Mouse (Mus musculus) spleen, adult 2 months (tissue): ENCODE measurements around the gene Mrc2. TPM values are rescaled to one million over a fixed set of nuclear protein-coding genes. Genes with fewer than 3 reads are reported as not detected.

Experiments used
- DNase-seq, 2 experiments: peaks; one replicate each; pipeline versions ENCODE4 v3.0.0 to v3.0.0-alpha.2; 2012 to 2021; ENCODE audit warnings: low spot score in 2 of 2, low read depth in 1 of 2
- H3K27ac ChIP-seq: fragments of 200-500 bp; 2 replicates; pipeline ENCODE4 v1.5.1; 2012; ENCODE audit warnings: low read length, inconsistent platforms; ENCODE audit not compliant: insufficient read depth
- H3K27me3 ChIP-seq: fragments of 200-500 bp; 2 replicates; pipeline ENCODE4 v1.6.1; 2012; ENCODE audit warnings: mild to moderate bottlenecking, moderate library complexity, low read length, inconsistent platforms; ENCODE audit not compliant: control insufficient read depth, insufficient read depth
- H3K36me3 ChIP-seq: fragments of 200-500 bp; 2 replicates; pipeline ENCODE4 v1.6.1; 2012; ENCODE audit warnings: mild to moderate bottlenecking, low read length, inconsistent platforms; ENCODE audit not compliant: control insufficient read depth, insufficient read depth
- H3K4me1 ChIP-seq: fragments of 200-500 bp; 2 replicates; pipeline ENCODE4 v1.6.1; 2011; ENCODE audit warnings: inconsistent platforms; ENCODE audit not compliant: control insufficient read depth, insufficient read depth, insufficient read length
- H3K4me3 ChIP-seq: fragments of 200-500 bp; 2 replicates; pipeline ENCODE4 v1.5.1; 2011; ENCODE audit warnings: mild to moderate bottlenecking, inconsistent platforms; ENCODE audit not compliant: insufficient read depth, insufficient read length; ENCODE audit errors: extremely low read depth
- CTCF ChIP-seq: fragments of 200-500 bp; IDR thresholded peaks from 2 replicates; pipeline ENCODE4 v1.5.1; 2011; ENCODE audit warnings: mild to moderate bottlenecking, inconsistent platforms; ENCODE audit not compliant: insufficient read depth, insufficient read length, insufficient replicate concordance; ENCODE audit errors: extremely low read depth
- POLR2A ChIP-seq: fragments of 200-500 bp; IDR thresholded peaks from 2 replicates; pipeline ENCODE4 v1.6.1; 2011; ENCODE audit warnings: low read depth, low read length, inconsistent platforms
- WGBS: fragments of 180-500 bp; shearing (Covaris S2); methylation state at CpG from one replicate; pipeline ENCODE4 v1.1.7; 2018; 5-methylcytosine and 5-hydroxymethylcytosine counted together
- polyA plus RNA-seq: library from polyadenylated mRNA; depleted of rRNA; stranded (reverse); fragments of >200 nt; gene quantifications from 2 replicates; pipeline ENCODE4 v1.2.3, GENCODE M21; 2012

The Mrc2 gene
- polyA plus RNA-seq, 1 experiment: 5.9 TPM

DNA sequence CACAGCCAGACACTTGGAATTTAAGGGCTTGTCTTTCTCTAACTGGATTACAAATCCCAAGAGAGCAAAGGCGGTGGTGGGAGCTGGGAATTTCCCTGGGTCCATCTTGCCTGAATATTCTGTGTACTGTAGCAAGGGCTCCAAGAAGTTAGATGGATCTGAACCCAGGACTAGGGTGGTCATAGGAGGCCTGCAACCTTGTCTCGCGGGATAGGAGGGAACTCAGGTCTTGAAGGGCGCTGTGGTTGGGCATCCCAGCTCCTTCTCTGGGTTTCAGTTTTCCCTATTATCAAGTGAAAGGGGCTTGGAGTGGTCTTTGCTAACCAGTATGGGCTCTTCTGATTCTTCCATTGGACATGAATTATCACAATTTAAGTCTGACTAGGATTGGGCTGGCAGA, 23.7 kb downstream of the Mrc2 start:
- H3K4me1 ChIP-seq: no peaks in the 10 kb centered on the region
- no peak for TF ChIP-seq CTCF
- TF ChIP-seq POLR2A: no peak
- no peak overlapping the region for H3K27ac ChIP-seq
- WGBS: 93% methylated on average over 4 of the region's 4 CpGs
- H3K36me3 ChIP-seq: no peaks in the 10 kb centered on the region
- no peaks in the 10 kb centered on the region for H3K27me3 ChIP-seq
- no peak overlapping the region for H3K4me3 ChIP-seq
- DNase-seq: no peak

DNA sequence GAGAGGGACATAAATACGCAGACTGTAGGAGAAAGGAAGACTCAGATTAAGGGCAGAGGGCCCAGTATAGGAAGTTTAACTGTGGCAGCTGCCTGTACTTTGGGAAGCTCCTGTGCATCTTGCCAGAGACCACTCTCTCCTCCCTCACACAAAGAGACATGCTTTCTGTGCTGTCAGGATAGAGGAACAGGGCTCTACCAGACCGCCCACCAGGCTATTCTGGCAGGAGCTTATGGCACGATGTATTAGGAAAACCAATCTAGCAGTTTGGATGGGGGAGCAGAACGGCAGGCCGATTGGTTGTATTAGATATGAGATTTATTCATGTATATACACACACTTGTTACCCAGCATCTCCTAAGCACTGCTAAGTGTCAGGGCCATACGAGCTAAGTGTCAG, 25.3 kb downstream of the Mrc2 start:
- Histone ChIP-seq H3K27me3 (no peaks in the 10 kb centered on the region), H3K4me1 (no peaks in the 10 kb centered on the region), H3K4me3 (no peak overlapping the region), H3K36me3 (no peaks in the 10 kb centered on the region), H3K27ac (no peak overlapping the region)
- DNase-seq: no peak
- WGBS: 91% methylated on average over 6 of the region's 6 CpGs
- TF ChIP-seq POLR2A (no peak), CTCF (no peak)

- DNase-seq: no peak
- Histone ChIP-seq H3K4me3 (no peak overlapping the region), H3K27me3 (no peaks in the 10 kb centered on the region), H3K36me3 (no peaks in the 10 kb centered on the region), H3K27ac (no peak overlapping the region), H3K4me1 (no peaks in the 10 kb centered on the region)
- 22% methylated on average over 2 of the region's 2 CpGs for WGBS
- no peak for TF ChIP-seq POLR2A
- TF ChIP-seq CTCF: no peak
Measured at GRCm38 (mm10) chr11:105321090-105321489, 28.6 kb downstream of the Mrc2 start.

- 81% methylated on average over 5 of the region's 5 CpGs for WGBS
- Histone ChIP-seq H3K27me3 (no peaks in the 10 kb centered on the region), H3K27ac (no peak overlapping the region), H3K4me1 (no peaks in the 10 kb centered on the region), H3K36me3 (no peaks in the 10 kb centered on the region), H3K4me3 (no peak overlapping the region)
- no peak for TF ChIP-seq CTCF
- TF ChIP-seq POLR2A: no peak
- DNase-seq: no peak
Measured at GRCm38 (mm10) chr11:105323530-105323929, 31.1 kb downstream of the Mrc2 start.

GRCm38 (mm10) chr11:105327101-105327500, 34.7 kb downstream of the Mrc2 start:
- Histone ChIP-seq H3K4me3 (no peak overlapping the region), H3K36me3 (no peaks in the 10 kb centered on the region), H3K4me1 (no peaks in the 10 kb centered on the region), H3K27me3 (no peaks in the 10 kb centered on the region), H3K27ac (no peak overlapping the region)
- 95% methylated on average over 3 of the region's 3 CpGs for WGBS
- TF ChIP-seq POLR2A (no peak), CTCF (no peak)
- DNase-seq: no peak

GRCm38 (mm10) chr11:105329962-105330361, 37.5 kb downstream of the Mrc2 start:
- 84% methylated on average over 9 of the region's 9 CpGs for WGBS
- H3K36me3 ChIP-seq: no peaks in the 10 kb centered on the region
- H3K4me1 ChIP-seq: no peaks in the 10 kb centered on the region
- no peak overlapping the region for H3K4me3 ChIP-seq
- no peaks in the 10 kb centered on the region for H3K27me3 ChIP-seq
- DNase-seq: no peak
- no peak for TF ChIP-seq CTCF
- no peak for TF ChIP-seq POLR2A
- H3K27ac ChIP-seq: no peak overlapping the region

DNA sequence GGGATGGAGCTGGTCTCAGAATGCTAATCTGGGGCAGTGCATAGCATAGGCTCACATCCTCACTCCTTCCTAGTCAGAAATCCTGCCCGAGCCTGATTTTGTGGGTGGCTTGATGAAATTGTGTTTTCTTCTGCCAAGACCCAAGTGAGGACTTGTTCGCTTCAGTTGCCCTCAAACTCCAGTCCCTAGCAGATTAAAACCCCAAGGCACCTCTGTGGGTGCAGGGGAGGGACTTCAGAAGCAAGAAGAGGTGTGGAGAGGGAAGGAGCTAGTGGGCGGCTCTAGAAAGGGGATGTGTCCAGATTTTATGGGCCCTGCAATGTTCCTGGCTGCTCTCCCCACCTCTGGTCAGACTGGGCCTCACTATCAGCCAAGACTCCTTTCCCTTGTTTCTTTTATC, 38.7 kb downstream of the Mrc2 start:
- Histone ChIP-seq H3K4me1 (no peaks in the 10 kb centered on the region), H3K4me3 (no peak overlapping the region), H3K36me3 (no peaks in the 10 kb centered on the region), H3K27ac (no peak overlapping the region), H3K27me3 (no peaks in the 10 kb centered on the region)
- 72% methylated on average over 3 of the region's 3 CpGs for WGBS
- no peak for TF ChIP-seq POLR2A
- TF ChIP-seq CTCF: no peak
- DNase-seq: no peak

GRCm38 (mm10) chr11:105331732-105332131, 39.3 kb downstream of the Mrc2 start:
- Histone ChIP-seq H3K36me3 (no peaks in the 10 kb centered on the region), H3K27me3 (no peaks in the 10 kb centered on the region), H3K27ac (no peak overlapping the region), H3K4me1 (no peaks in the 10 kb centered on the region), H3K4me3 (no peak overlapping the region)
- WGBS: 68% methylated on average over 10 of the region's 10 CpGs
- DNase-seq: no peak
- TF ChIP-seq POLR2A: no peak
- TF ChIP-seq CTCF: no peak
